Mouse (Mus musculus) forebrain, embryonic 15.5 days (tissue): ENCODE measurements around the gene Ppfibp2. TPM values are rescaled to one million over a fixed set of nuclear protein-coding genes. Genes with fewer than 3 reads are reported as not detected.

ENCODE experiments used
- ATAC-seq: fragments of 200-750 bp; cut with Nextera tagmentation; replicated peaks from 2 replicates; pipeline ENCODE4 v1.8.0; 2017; ENCODE audit warnings: mild to moderate bottlenecking, moderate TSS enrichment, moderate library complexity
- H3K27ac ChIP-seq: fragments of 300-500 bp; sonication (generic); replicated peaks from 2 replicates; pipeline ENCODE4 v1.5.1; 2015; ENCODE audit warnings: mild to moderate bottlenecking, inconsistent platforms
- H3K27me3 ChIP-seq: fragments of 300-500 bp; sonication (generic); 2 replicates; pipeline ENCODE4 v1.6.1; 2015; ENCODE audit warnings: inconsistent platforms
- H3K36me3 ChIP-seq: fragments of 300-500 bp; sonication (generic); 2 replicates; pipeline ENCODE4 v1.6.1; 2015; ENCODE audit warnings: mild to moderate bottlenecking, inconsistent platforms
- H3K4me1 ChIP-seq: fragments of 300-500 bp; sonication (generic); 2 replicates; pipeline ENCODE4 v1.6.1; 2015; ENCODE audit warnings: inconsistent platforms
- H3K4me2 ChIP-seq: fragments of 300-500 bp; sonication (generic); replicated peaks from 2 replicates; pipeline ENCODE4 v1.6.1; 2015; ENCODE audit warnings: mild to moderate bottlenecking, inconsistent platforms
- H3K4me3 ChIP-seq: fragments of 300-500 bp; sonication (generic); 2 replicates; pipeline ENCODE4 v1.5.1; 2015; ENCODE audit warnings: mild to moderate bottlenecking, inconsistent platforms
- H3K9ac ChIP-seq: fragments of 300-500 bp; sonication (generic); replicated peaks from 2 replicates; pipeline ENCODE4 v1.6.1; 2015; ENCODE audit warnings: mild to moderate bottlenecking, inconsistent platforms
- H3K9me3 ChIP-seq: fragments of 300-500 bp; sonication (generic); 2 replicates; pipeline ENCODE4 v1.6.1; 2016; ENCODE audit warnings: inconsistent platforms
- WGBS: fragments of 180-500 bp; shearing (Covaris S2); methylation state at CpG from one replicate; pipeline ENCODE4 v1.1.7; 2015; ENCODE audit warnings: mixed read lengths; 5-methylcytosine and 5-hydroxymethylcytosine counted together
- polyA plus RNA-seq: library from polyadenylated mRNA; unstranded; fragments of >200 nt; fragmentation: Nextera tagmentation; extraction: Ambion mirVana; gene quantifications from 2 replicates; pipeline ENCODE4 v1.2.1, GENCODE M21; 2015

Gene Ppfibp2
- polyA plus RNA-seq, 1 experiment from 2014 or later: 1.6 TPM

GRCm38 (mm10) chr7:107727538-107727937 is 132.5 kb downstream of the Ppfibp2 start:
- no peak overlapping the region for H3K27ac ChIP-seq
- no peak for ATAC-seq
- 54% methylated on average over 3 of the region's 3 CpGs for WGBS
- H3K4me2 ChIP-seq: no peak overlapping the region
- no peaks in the 10 kb centered on the region for H3K9me3 ChIP-seq
- H3K9ac ChIP-seq: no peak overlapping the region
- no peaks in the 10 kb centered on the region for H3K36me3 ChIP-seq
- no peaks in the 10 kb centered on the region for H3K4me1 ChIP-seq
- no peaks in the 10 kb centered on the region for H3K27me3 ChIP-seq
- no peak overlapping the region for H3K4me3 ChIP-seq

GRCm38 (mm10) chr7:107730587-107730986 is 135.6 kb downstream of the Ppfibp2 start:
- no peak for ATAC-seq
- Histone ChIP-seq H3K9me3 (no peaks in the 10 kb centered on the region), H3K27me3 (no peaks in the 10 kb centered on the region), H3K4me2 (no peak overlapping the region), H3K27ac (no peak overlapping the region), H3K9ac (no peak overlapping the region), H3K4me3 (no peak overlapping the region), H3K36me3 (no peaks in the 10 kb centered on the region), H3K4me1 (no peaks in the 10 kb centered on the region)
- WGBS: 83% methylated on average over 10 of the region's 10 CpGs

DNA sequence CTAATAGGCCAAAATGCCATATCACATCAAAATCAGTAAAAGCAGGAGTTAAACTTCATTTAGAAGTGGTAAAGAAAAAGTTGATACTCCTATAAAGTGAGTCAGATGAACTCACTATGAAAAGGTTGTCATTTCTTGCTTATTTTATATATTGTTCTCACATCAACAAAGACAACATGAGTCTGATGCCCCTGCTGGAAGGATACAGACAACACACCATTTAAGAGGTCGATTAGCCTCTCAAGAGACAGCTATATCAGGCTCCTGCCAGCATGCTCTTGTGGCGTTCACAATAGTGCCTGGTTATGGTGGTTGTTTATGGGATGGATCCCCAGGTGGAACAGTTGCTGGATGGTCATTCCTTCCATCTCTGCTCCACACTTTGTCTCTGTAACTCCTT is 138.2 kb downstream of the Ppfibp2 start:
- no peaks in the 10 kb centered on the region for H3K27me3 ChIP-seq
- H3K4me2 ChIP-seq: no peak overlapping the region
- H3K36me3 ChIP-seq: no peaks in the 10 kb centered on the region
- no peak overlapping the region for H3K9ac ChIP-seq
- WGBS: 78% methylated on average over 2 of the region's 2 CpGs
- H3K4me3 ChIP-seq: no peak overlapping the region
- no peak overlapping the region for H3K27ac ChIP-seq
- no peak for ATAC-seq
- H3K9me3 ChIP-seq: no peaks in the 10 kb centered on the region
- no peaks in the 10 kb centered on the region for H3K4me1 ChIP-seq

- Histone ChIP-seq H3K4me3 (no peak overlapping the region), H3K9ac (no peak overlapping the region), H3K27ac (no peak overlapping the region), H3K4me2 (no peak overlapping the region), H3K36me3 (no peaks in the 10 kb centered on the region), H3K4me1 (no peaks in the 10 kb centered on the region), H3K9me3 (no peaks in the 10 kb centered on the region), H3K27me3 (no peaks in the 10 kb centered on the region)
- WGBS: 40% methylated on average over 2 of the region's 2 CpGs
- no peak; the same call in 1 of the 2 replicates for ATAC-seq
Measured at GRCm38 (mm10) chr7:107738726-107739125, 143.7 kb downstream of the Ppfibp2 start.

GRCm38 (mm10) chr7:107742963-107743465 is 148.0 kb downstream of the Ppfibp2 start:
- Histone ChIP-seq H3K4me1 (no peaks in the 10 kb centered on the region), H3K36me3 (no peaks in the 10 kb centered on the region), H3K4me3 (no peak overlapping the region), H3K27me3 (no peaks in the 10 kb centered on the region), H3K27ac (no peak overlapping the region), H3K9me3 (no peaks in the 10 kb centered on the region), H3K9ac (no peak overlapping the region), H3K4me2 (no peak overlapping the region)
- WGBS: 95% methylated on average over 10 of the region's 10 CpGs
- ATAC-seq: no peak

DNA sequence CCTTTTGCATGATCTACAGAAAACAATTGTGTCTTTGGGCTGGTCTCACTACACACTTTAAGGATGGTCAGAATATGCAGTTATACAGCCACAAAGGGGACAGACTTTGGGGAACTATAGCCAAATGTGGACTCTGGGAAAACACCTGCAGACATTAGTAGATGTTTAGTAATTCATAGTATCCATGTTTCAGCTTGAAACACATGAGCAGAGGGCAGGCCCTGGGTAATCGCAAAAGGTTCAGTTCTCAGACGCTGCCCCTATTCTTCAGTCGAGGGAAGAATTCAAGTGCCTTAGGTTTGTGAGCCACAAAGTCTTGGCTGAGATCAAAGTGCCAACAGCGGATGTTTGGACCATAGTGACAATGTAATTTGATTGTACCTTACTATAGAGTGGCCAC is 149.4 kb downstream of the Ppfibp2 start:
- H3K4me3 ChIP-seq: no peak overlapping the region
- 90% methylated on average over 4 of the region's 4 CpGs for WGBS
- no peaks in the 10 kb centered on the region for H3K4me1 ChIP-seq
- H3K9ac ChIP-seq: no peak overlapping the region
- ATAC-seq: no peak
- H3K27ac ChIP-seq: no peak overlapping the region
- no peaks in the 10 kb centered on the region for H3K9me3 ChIP-seq
- no peaks in the 10 kb centered on the region for H3K36me3 ChIP-seq
- no peak overlapping the region for H3K4me2 ChIP-seq
- no peaks in the 10 kb centered on the region for H3K27me3 ChIP-seq

DNA sequence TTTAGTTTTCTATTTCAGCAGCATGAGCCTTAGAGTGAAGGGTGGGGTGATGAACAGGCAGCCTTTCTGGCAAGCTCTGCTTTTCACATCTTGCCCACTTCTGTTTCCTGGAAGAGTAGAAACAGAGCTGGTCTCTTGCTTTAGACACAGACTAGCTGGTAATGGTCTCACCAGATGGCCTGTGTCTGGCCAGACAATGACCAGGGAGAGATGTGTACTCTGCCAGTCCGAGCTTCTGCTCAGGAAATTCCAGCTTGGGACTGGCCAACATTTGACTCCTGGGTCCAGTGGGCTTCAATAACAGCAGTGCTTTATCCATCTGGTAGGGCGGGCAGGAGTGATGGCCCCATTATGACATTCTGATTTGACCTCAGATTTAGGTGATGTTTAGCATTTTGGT is 150.1 kb downstream of the Ppfibp2 start:
- H3K27me3 ChIP-seq: no peaks in the 10 kb centered on the region
- H3K9me3 ChIP-seq: no peaks in the 10 kb centered on the region
- no peak overlapping the region for H3K9ac ChIP-seq
- 82% methylated on average over 2 of the region's 2 CpGs for WGBS
- H3K36me3 ChIP-seq: no peaks in the 10 kb centered on the region
- no peaks in the 10 kb centered on the region for H3K4me1 ChIP-seq
- no peak overlapping the region for H3K4me3 ChIP-seq
- ATAC-seq: no peak
- no peak overlapping the region for H3K27ac ChIP-seq
- H3K4me2 ChIP-seq: no peak overlapping the region

DNA sequence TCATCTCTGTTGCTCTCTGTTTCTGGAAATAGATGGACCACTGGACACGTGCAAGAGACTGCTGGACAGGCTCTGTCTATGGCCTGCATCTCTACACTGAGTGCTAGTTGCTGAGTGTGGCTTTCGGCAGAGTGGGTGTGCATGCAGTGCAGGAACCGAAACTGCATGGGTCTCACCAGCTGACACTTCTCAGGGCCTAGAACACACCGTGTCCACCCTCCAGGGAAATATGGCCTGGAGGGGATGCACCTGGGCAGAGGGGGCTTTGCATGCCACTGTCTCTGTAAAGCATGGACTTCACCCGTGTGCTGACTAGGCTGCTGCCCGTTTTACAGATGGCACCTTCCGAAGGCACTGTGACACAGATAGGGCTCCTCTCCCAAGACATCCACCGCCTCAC is 151.0 kb downstream of the Ppfibp2 start:
- ATAC-seq: no peak
- H3K9ac ChIP-seq: no peak overlapping the region
- H3K4me1 ChIP-seq: no peaks in the 10 kb centered on the region
- H3K36me3 ChIP-seq: no peaks in the 10 kb centered on the region
- no peak overlapping the region for H3K4me3 ChIP-seq
- no peak overlapping the region for H3K27ac ChIP-seq
- no peaks in the 10 kb centered on the region for H3K27me3 ChIP-seq
- no peak overlapping the region for H3K4me2 ChIP-seq
- WGBS: 93% methylated on average over 8 of the region's 8 CpGs
- no peaks in the 10 kb centered on the region for H3K9me3 ChIP-seq

GRCm38 (mm10) chr7:107747476-107747875 is 152.5 kb downstream of the Ppfibp2 start:
- Histone ChIP-seq H3K36me3 (no peaks in the 10 kb centered on the region), H3K4me1 (no peaks in the 10 kb centered on the region), H3K9me3 (no peaks in the 10 kb centered on the region), H3K27me3 (no peaks in the 10 kb centered on the region), H3K9ac (no peak overlapping the region), H3K4me3 (no peak overlapping the region), H3K27ac (no peak overlapping the region), H3K4me2 (no peak overlapping the region)
- 86% methylated on average over 9 of the region's 9 CpGs for WGBS
- 0 out of 2 replicates have a peak, but pooled peaks have one; percentile 3 for ATAC-seq

- no peaks in the 10 kb centered on the region for H3K27me3 ChIP-seq
- no peaks in the 10 kb centered on the region for H3K36me3 ChIP-seq
- H3K4me3 ChIP-seq: no peak overlapping the region
- H3K9ac ChIP-seq: no peak overlapping the region
- WGBS: 10% methylated on average over 2 of the region's 2 CpGs
- no peak overlapping the region for H3K27ac ChIP-seq
- ATAC-seq: peak; percentile 51; the same call in 1 of the 2 replicates
- no peaks in the 10 kb centered on the region for H3K4me1 ChIP-seq
- no peaks in the 10 kb centered on the region for H3K9me3 ChIP-seq
- no peak overlapping the region for H3K4me2 ChIP-seq
Measured at GRCm38 (mm10) chr7:107747954-107748353, 152.9 kb downstream of the Ppfibp2 start.

GRCm38 (mm10) chr7:107749270-107749669 is 154.3 kb downstream of the Ppfibp2 start:
- Histone ChIP-seq H3K27me3 (no peaks in the 10 kb centered on the region), H3K36me3 (no peaks in the 10 kb centered on the region), H3K9ac (no peak overlapping the region), H3K4me2 (no peak overlapping the region), H3K27ac (no peak overlapping the region), H3K4me1 (no peaks in the 10 kb centered on the region), H3K4me3 (no peak overlapping the region), H3K9me3 (no peaks in the 10 kb centered on the region)
- WGBS: 3% methylated on average over 3 of the region's 3 CpGs
- ATAC-seq: 0 out of 2 replicates have a peak, but pooled peaks have one; percentile 39

DNA sequence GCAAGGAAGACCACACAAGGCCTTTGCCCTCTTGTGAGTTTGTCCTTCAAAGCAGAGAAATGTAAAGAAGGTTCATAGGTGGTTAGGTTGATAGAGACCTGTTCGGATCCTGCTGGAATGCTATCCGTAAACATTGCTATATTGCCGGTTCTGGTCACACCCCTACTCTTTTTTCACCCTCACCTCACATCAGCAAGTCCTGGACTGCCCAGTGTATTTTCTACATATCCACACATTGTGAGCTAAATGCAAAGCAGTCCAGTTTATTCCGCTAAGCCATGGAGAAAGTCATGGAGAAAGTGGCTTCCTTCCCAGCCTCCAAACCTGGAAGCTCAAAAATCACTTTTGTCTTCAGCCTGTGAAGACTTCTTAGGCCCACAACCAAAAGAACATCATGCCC is 154.7 kb downstream of the Ppfibp2 start:
- no peak overlapping the region for H3K9ac ChIP-seq
- H3K4me3 ChIP-seq: no peak overlapping the region
- WGBS: 92% methylated on average over 4 of the region's 4 CpGs
- H3K36me3 ChIP-seq: no peaks in the 10 kb centered on the region
- H3K9me3 ChIP-seq: no peaks in the 10 kb centered on the region
- no peak overlapping the region for H3K4me2 ChIP-seq
- ATAC-seq: no peak
- no peaks in the 10 kb centered on the region for H3K4me1 ChIP-seq
- H3K27me3 ChIP-seq: no peaks in the 10 kb centered on the region
- H3K27ac ChIP-seq: no peak overlapping the region

DNA sequence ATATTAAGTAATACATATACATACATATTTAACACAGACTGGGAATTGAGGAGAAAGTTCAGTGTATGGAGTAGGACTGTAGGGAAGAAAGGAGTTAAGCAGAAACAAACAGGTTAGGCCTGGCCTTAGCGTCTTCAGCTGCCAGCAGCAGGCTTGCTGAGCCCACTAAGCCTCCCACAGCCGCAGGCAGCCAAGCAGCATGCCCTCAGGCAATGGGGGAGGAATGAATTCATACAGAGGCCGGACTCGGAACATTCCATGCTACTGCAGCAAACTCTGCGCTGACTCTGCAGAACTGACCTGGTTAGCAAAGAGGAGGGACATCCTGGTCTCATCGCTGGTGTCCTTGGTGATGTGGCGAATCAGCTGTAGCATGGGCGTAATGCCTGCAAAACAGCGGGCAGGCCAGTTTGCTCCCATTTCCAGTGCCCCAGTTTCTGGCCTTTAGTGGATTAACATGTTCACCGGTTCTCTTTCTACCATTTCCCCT is 157.1 kb downstream of the Ppfibp2 start:
- Histone ChIP-seq H3K4me3 (no peak overlapping the region), H3K27ac (no peak overlapping the region), H3K27me3 (no peaks in the 10 kb centered on the region), H3K4me1 (no peaks in the 10 kb centered on the region), H3K9ac (no peak overlapping the region), H3K4me2 (no peak overlapping the region), H3K36me3 (no peaks in the 10 kb centered on the region), H3K9me3 (no peaks in the 10 kb centered on the region)
- ATAC-seq: no peak
- 77% methylated on average over 10 of the region's 10 CpGs for WGBS
